Mouse (Mus musculus): Measurements from ENCODE around the gene Hmgn1.
A peak's percentile ranks its signal among the peaks of the same experiment; 100 is the strongest.
"Not testable (repeated sequence)": the region's sequence is repeated elsewhere in the genome, so short reads cannot be mapped to it uniquely, and the experiment has no call there.

The Hmgn1 gene

DNA sequence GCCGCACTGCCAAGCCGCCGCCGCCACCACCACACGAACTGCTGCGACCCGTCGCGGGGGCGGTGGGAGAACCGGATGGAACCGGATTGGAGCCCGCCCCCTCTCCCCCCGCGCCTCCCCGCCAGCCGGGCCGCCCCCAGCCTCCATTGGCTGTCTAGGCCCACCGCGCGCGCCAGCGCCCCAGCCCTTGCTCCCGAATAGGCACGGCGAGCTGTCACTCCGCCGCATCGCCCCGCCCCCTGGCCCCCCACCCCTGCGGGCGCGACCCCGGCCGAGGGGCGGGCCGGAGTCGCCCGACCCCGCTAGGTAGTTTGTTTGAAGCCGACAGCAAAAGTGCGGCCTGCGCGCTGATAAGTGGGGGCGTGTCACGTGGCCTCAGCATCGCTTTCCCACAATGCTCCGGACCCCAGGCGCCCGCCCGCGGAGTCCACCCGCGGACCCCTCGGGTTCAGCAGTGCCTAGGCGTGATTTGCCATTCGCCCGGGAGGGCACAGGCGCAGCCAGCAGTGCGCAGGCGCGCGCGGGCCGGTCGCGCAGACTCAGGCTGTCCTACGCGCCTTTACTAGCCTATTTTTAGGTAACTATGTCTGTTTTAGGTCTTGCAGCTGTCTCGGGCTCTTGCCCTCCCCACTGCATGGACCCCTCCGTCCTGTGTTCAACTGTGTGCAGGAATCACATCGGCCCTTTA, at the start of gene Hmgn1:
Gene Hmgn1, minus strand, starts transcription at position 73 of the 688 bp plus-strand sequence.
- DNase-seq = peak; percentile 96

DNA sequence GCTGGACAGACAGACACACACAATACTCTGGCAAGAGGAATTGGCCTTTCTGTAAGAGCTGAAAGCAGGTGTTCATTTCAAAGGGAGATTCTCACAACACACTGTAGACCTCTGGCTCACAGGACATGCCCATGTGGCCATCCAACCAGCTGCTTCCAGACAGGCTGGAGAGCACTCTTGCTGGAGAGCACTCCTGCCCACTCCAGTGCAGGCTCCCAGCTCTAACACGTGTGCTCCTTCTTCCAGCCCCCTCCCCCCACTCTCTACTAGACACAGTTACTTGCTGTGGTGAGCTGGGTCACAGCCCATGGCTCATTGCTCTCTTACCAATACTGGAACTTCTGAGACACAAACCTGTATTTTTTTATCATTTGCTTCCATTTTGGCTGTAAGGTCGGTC, 47.9 kb upstream of the Hmgn1 start:
- DNase-seq = peak; percentile 72

DNA sequence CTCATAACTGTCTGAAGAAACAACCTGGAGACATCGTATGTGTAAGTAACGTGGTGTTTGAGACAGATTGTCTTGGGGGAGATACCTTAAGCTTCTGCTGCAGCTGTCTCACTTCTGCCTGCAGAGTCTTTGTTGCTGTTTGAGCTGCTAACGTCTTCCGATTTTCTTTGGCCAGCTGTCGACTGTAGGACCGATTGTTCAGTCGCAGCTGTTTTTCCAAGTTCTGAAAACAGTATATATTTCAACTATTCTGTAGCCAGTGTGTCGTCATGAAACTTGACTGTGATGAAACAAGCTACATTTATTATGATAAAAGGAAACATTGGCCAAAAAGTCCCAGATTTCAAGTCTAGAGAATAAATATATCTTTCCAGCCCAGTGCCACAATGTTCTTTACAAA, 46.1 kb upstream of the Hmgn1 start:
- no peak for DNase-seq

DNA sequence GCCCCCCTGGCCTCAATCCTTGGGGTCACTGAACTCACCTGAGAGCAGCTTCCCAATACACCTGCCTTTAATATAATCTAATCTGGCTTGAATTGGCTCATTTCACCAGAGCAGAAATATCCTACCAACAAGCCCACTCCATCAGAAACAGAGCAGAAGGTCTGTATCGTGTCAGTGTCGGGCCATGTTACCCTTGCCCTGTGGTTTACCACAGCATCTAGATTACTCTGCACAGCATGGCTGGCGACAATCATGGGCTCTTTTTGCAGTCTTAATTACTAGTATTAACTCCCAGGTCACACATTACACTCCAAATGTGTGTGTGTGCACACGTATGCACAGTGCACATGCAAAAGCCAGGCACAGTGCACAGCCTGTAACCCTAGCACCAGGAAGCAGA, 41.3 kb upstream of the Hmgn1 start:
- DNase-seq = no peak

DNA sequence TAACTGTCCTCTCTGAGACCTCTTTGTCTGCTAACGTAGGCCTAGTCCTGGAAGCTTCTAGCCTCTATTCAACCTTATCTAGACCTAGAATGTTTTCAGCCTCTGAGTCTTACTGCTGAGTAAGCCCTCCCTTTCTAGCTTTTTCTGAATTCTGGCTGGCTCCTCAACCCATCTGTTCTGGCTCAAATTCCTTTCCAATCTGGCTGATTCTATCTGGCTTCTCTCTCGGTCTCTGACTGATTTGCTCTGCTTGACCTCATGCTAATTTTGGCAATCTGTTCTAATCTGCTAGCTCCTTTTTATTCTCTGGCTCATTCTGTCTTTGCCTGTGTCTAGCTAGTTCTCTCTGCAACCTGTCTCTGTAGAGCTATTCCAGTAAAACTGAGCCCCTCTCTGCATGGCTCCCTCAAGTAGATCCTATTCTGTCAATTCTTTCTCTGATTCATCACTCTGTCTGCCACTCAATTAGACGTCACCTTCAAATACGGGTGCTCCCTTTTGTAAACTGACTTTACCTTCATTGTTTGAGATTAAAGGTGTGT, 38.3 kb upstream of the Hmgn1 start:
- DNase-seq = no peak

DNA sequence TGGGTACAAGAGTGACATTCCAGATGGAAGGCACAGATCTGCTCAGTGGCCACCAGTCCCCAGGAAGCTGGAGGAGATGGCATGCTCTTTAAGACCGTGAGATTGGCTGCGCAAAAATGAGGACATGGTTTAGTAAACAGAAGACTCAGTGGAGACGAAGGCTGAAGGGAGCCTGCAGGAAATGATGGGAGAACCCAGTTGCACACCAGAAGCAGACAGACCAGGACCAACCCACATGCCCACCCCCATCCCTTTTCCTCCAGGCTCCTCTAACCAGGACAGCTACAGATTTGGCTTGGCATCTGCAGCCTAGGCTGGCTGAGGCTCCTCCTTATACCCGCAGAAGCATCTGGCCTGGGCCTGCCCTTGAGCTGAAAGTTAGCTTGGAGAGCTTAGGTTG, 33.8 kb upstream of the Hmgn1 start:
- DNase-seq = no peak

DNA sequence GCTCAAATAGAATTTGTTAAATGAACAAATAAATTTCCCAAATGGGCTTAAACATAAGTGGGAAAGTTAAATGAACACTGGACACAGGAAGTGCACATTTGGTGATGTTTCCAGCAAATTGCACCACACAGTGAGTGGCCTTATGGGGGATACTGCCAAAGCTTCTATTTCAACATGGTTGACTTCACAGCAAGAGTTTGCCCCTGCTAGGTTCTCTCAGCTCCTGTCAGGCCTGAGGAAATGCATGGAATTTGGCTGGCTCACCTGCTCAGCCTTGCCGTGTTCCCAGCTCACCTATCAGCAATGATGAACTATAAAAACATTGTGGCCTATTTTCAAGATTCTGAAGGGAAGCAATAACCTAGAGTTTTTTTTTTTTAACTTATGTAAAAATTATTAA, 33.4 kb upstream of the Hmgn1 start:
- no peak for DNase-seq

DNA sequence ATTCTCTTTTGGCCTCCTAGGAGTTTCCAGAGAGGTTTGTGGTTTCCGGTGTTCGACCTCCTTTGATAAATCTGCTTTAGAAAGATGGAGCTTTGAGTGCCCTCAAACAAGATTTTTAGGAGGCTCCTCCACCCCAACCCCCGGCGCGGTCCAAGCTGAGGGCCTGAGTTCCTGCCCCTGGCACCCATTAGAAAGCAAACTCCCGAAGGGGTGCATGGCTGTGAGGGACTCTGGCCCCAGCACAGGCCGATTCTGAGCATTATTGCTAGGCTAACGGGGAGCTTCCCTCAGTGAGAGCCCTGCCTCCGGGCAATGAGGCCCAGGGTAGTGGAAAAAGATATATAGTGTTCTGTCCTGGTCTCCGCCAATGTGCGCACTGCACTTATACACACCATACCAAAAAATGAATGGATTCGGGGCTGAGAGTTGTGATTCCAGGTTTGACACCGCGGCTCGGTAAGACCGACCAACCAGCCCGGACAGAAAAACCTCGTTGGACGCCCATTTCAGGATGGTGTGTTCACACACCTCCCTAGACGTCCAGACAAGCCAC, 32.3 kb upstream of the Hmgn1 start:
- no peak for DNase-seq

DNA sequence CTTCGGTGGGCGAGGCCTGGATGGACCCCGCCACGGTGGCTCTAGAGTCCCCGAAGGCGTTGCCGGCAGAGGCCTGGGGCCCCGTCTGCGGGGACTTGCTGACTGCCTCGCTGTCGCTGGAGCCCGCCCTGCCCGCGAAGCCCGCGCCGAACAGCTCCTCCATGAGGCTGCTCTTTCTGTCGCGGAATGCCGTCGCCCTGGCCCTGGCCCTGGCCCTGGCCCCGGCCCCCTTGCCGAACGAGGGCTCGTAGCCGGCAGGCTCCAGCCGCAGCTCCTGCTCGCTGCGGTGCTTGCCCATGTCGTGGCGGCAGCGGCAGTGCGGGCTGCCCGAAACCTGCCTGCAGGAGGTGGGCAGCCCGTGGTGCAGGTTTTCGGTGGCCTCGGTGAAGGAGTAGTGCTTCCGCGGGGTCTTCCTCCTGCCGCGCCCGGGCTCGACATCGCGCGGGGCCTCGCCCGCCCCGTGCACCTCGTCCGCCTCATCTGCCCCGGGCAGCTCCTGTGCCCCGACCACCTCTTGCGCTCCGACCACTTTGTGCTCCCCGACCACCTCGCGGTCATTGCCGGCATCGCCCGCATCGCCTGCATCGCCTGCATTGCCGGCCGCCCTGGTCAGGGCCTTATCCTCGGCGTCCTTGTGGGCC, 31.7 kb upstream of the Hmgn1 start:
- DNase-seq = peak; percentile 65

DNA sequence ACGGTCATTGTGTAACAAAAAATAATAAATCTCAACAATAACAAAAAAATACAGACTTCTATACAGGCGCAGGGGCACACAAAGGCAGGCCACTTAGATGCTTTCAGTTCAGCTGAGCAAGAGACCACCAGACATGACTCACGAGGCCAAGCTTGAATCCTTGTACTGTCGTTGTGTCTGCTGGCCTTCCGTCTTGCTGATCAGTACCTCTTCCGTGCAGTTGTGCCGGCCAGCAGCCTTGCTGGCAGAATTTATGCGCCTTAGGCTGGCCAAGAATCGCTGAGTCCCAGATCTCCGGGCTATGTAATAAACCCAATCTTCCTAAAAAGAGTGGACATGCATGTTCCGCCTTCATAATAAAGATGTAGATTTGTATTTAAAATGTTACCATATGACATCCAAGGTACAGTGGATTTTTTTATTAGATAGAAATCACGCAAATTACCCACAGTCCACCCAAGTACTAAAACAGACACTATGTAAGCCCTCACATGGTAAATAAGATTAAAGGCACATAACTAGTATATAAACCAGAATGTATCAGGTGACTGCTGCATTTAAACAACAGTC, 31.1 kb upstream of the Hmgn1 start:
- no peak for DNase-seq

DNA sequence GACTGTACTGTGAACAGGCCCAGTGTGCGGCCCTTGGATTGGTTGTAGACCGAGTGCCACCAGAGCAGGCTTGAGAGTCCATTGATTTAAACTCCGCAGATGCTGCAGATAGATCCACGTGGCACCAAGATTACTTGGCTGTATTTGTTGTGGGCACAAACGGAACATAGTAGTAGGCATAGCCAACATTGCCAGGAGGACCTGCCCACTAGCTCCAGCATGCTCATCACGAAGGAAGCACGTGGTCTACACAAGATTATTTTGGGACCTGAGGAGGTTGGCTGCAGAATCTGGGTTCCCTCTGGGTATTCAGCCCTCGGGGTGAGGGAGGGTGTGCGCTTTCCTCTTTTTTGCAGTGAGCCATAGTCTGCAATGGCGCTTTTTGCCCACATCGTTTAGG, 29.6 kb upstream of the Hmgn1 start:
- DNase-seq = no peak

DNA sequence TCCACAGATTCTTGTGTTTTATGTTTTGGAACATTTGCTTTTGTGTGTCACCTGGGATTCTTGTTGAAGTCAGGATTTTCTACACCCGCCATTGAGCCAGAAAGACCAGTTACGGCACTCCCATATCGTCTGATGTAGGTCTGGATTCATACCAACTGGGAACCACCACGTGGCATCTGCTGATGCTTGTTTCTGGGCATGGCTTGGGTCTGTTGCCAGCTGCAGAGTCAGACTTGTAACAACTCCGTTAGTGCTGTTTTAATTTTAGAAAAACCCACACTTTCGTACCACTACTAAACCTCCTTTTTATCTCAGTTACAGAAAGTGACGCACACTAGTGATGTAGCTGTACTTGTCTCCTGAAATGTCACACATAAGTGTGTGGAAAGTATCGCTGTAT, 28.5 kb upstream of the Hmgn1 start:
- no peak for DNase-seq

DNA sequence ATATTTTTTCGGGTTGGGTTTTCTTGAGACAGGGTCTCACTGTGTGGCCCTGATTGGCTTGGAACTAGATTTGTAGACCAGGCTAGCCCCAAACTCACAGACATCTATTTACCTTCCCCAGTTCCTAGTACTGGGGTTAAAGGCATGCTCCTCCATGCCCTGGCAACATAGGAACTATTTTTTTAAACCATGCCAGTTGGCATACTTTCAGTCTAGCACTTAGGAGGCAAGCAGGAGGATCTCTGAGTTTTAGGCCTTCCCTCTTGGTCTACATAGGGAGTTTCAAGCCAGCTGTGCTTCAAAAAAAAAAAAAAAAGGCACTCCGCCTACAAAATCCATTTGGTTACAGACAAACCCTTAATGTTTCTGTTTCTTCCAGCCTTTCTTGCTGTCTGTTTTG, 26.9 kb upstream of the Hmgn1 start:
- no peak for DNase-seq

DNA sequence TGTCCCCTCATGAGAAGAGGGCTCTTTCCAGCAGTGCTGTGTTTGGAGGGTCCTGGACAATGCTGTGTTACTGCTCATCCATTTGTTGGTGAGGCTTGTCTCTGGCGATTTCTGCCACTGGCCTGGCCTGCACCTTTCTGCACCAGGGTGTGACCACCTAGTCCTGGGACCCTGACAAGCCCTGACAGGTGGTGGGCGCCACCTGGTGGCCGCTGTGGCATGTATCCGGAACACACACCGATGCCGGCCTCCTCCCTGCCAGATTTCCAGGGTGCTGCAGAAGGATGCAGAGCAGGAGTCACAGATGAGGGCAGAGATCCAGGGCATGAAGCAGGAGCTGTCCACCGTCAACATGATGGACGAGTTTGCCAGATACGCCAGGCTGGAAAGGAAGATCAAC, 24.0 kb upstream of the Hmgn1 start:
- DNase-seq = peak; percentile 85

DNA sequence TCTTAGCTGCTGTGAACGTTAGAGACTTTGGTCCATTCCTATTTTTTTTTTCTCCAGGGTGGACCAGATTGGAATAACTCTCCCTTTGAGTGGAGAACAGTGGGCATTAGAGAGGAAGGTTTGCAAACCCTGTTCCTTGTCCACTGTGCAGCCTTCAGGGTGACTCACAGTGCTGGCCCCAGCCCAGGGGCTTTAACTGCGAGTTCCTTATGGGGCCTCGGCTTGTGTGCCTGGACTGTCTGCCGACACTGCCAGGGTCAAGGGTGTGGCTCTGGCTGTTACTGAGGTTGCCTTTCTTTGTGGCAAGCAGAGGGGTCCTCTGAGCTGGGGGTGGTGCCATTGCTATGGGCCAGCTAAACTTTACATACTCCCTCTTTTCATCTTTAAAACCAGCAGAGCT, 23.5 kb upstream of the Hmgn1 start:
- DNase-seq = no peak

DNA sequence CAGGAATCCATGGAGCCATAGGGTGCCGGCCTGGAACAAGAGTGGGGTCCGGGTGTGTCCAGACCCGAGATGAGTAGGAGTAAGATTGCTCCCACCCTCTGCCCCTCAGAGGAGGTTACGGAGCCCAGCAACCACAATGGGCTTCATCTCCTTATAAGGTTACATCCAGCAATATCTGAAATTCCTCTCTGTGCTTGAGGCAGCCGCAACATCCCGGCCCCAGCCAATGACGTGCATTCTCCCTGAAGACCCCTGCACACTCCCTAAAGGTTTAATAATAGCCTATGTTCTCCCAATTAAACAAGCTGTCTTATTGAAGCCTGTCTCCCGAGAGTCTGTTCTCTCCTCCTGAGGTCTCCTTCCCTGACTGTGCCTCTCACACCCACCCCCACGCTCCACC, 21.8 kb upstream of the Hmgn1 start:
- no peak for DNase-seq

DNA sequence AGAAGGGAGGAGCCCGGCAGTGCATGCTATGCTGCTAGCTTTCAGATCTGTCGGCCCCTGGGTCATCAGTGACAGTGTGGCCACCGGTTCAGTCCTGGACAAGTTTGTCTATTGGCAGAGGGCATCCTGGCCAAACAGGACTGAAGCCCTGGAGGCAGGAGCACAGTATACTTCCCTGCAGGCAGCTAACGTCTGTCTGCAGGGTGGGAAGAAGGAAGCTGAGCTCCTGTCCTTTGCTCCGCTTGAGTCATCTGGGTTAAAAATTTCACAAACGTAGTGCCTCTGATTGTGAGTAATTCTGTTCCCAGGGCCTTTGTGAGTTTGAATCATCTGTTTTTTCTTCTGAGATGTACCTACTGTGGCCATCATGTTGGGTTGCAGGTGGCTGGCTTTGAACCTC, 21.3 kb upstream of the Hmgn1 start:
- no peak for DNase-seq

DNA sequence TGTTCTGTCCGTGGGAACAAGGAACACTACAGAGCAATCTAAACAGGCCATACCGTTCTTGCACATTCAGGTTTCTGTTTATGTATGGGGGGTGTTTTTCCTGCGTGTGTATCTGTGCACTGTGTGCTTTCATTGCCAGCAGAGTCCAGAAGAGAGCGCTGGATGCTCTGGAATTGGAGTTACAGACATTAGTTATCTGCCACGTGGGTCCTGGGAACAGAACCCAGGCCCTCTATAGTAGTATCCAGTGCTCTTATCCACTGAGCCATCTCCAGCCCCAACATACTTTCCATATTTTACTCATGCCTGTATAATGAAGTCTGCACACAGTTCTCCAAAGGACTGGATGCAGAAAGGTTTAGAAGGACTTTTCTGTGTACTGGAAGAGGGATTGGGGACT, 18.3 kb upstream of the Hmgn1 start:
- DNase-seq = no peak

DNA sequence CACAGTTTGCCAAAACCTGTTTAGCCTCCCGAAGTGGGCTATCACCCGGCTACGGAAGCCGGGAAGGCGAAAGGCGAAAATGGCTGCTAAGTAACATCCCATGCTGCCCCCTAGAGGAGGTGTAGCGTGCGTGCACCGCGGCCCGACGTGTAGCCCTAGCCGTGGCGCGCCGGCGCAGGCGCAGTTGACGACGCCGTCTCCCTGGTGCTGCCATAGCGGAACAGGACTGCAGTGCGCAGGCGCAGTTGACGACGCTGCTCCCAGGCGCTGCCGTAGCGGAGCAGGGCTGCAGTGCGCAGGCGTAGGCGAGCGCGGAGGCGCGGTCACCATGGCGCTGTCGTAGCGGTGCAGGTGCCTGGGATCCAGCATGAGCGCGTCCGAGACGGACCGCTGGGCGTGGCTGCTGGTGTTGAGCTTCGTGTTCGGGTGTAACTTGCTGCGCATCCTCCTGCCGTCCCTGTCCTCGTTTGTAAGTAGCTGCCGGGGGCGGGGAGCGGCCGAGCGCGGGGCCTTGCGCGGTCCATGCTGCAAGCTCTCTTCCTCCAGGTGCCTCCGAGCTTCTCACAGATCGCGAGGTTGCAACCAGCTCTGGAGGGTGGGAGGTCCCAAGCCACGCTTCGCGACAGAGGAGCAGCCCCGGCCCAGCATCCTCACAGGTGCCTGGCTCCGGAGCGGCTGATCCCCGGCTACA, 17.7 kb upstream of the Hmgn1 start, which contains the start of gene Wrb:
Gene Wrb, plus strand, starts transcription at position 298 of the 691 bp plus-strand sequence.
- peak; percentile 100 for DNase-seq

DNA sequence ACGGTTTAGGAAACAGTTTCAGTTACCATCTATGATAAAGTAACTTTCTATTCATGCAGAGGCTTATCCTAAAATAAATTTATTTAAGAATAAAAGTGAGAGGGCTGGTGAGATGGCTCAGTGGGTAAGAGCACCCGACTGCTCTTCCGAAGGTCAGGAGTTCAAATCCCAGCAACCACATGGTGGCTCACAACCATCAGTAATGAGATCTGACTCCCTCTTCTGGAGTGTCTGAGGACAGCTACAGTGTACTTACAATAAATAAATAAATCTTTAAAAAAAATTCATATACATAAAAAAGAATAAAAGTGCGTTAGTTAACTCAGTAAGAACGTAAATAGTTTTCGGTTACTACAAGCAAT, 17.2 kb upstream of the Hmgn1 start:
- DNase-seq = not testable (repeated sequence)

DNA sequence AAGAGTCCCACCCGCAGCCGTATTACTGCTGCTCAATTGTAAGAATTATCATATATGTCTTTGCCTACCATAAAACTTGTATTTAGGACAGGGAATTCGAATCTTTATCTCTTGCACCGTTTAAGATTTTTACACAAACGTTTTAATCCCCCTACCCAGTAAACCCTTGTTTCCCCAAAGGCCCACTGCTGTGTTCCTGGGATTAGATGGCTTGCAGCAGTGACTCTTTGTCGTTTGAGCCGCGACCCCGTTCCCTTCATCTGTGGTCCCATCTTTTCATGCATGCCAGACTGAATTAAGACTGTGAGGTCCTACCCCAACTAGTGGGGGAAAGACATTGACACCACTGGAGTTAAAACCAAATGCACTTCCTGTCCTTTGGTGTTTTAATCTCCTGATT, 937 bp upstream of the Hmgn1 start:
- DNase-seq = no peak

DNA sequence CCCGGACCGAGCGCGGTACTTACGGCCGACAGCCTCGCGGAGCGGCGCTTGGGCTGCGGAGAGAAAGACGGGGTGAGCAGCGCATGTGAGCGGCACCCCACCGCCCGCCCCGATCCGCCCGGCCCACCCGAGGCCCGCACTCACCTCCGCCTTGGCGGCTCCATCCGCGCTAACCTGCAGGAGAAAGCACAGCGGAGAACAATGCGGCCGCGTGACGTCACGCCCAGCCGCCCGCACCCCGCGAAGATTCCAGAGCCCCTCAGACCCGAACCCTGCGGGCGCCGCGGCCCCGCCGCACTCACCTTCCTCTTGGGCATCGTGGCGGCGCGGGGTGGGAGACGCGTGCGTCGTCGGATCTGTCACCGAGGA, 257 bp downstream of the Hmgn1 start:
- DNase-seq = no peak

DNA sequence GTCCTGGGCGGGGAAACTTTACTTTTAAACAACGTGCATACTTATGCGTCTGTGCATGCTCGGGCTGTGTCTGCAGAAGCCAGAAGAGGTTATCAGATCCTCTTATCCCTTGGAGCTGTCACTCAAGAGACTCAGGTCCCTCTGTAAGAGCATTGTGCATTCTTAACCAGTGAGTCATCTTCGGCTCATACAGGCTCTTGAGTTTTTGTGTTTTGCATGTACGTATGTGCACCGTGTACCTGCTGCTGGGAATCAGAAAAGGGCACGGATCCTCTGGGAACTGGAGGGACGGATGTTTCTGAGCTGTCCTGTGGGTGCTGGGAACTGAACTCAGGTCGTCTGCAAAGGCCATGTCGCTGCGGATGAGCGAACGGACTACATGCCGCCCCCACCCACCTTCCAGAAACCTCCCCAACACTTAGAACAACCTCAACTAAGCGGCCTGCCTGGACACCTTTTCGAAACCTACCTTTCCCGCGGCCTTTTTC, 801 bp downstream of the Hmgn1 start:
- no peak for DNase-seq

Data from lung, postnatal 14 days (tissue).